Mouse (Mus musculus) heart, postnatal 36 days (tissue): ENCODE measurements at regions not wholly inside any gene's neighbourhood (a gene's known extent, or its start where the extent isn't known, plus 50 kb on each side); places are given as distances from the start of the nearest gene placed in this dataset.

Experiments used
- DNase-seq, 2 experiments: peaks; one replicate each; pipeline ENCODE4 v3.0.0; 2021 to 2022
- intact Hi-C: fragments of 180-260 bp; cut with DNase I; formaldehyde crosslinking; loops from one replicate; pipeline ENCODE4 v1.15.1; 2025

DNA sequence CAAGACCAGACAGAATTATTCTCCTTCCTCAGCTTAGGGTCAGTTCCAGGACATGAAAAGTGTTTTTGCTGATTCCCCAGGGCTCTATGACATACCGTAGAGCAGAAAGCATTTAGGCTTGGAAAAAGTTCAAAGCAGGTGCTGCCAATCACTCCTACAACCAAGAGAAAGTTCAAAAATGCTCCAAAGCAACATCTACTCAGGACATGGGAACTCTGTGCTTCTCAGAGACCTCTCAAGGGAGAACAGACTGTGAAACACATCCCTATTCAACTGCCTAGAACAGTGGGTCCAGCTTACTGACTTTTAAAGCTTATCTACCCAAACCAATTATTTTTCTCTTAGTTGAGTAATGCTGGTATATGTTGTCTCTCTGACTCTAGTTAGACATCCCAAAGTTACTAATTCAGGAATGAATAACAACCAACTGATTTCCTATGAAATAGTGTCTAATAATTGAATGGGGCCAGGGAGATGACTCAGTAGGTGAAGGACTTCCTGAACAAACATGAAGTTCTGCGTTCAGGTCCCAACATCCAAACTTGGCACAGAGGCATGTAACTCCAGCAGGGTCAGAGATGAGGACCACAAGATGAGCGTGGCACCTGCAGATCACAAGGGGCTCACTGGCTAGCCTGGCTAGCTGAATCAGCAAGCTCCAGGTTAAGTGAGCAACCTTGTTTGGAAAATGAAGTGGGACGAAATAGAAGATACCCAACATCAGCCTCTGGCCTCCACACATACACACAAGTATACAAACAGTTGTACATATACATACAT lies 228.7 kb upstream of the Hnrnpa3 start:
- DNase-seq = no peak
- intact Hi-C loops = no loop called here

DNA sequence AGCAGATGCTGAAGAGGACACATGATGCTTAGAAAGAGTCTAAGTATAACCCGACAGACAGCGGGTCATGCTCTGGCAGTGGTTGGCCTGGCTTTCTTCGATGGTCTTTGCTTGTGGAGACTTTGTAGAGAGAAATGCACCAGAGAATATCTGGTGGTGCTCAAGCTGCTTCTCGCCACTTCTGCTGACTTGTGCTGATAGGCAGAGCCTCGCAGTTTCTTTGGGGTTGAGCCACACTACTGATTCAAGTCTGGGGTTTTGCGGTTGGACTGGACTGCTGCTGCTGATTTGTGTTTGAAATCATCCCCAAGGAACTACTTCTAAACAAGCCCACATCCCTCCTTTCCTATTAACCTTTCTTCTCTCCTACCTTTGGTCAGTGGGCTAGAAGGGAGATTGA lies 227.1 kb upstream of the Hnrnpa3 start:
- DNase-seq = peak in 1 of 2 experiments; percentile 12
- intact Hi-C loops = no loop called here

DNA sequence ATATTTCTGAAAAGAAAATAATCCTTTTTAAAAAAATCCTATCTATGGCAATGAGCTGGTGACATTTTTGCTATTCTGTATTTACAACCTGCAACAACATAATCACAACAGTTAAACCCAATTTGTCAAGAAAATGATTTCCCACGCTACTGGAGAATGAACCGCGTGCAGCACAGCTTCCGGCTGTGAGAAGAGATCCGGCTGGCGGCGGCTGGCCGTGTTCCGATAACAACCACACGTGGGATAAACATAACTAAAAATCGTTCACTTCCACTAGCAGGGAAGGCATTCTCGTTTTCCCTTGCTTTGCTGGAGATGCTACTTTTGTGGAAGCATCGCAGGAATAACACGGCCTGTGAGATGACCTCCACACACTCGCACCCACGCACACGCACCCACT lies 224.5 kb upstream of the Hnrnpa3 start:
- intact Hi-C loops = no loop called here

DNA sequence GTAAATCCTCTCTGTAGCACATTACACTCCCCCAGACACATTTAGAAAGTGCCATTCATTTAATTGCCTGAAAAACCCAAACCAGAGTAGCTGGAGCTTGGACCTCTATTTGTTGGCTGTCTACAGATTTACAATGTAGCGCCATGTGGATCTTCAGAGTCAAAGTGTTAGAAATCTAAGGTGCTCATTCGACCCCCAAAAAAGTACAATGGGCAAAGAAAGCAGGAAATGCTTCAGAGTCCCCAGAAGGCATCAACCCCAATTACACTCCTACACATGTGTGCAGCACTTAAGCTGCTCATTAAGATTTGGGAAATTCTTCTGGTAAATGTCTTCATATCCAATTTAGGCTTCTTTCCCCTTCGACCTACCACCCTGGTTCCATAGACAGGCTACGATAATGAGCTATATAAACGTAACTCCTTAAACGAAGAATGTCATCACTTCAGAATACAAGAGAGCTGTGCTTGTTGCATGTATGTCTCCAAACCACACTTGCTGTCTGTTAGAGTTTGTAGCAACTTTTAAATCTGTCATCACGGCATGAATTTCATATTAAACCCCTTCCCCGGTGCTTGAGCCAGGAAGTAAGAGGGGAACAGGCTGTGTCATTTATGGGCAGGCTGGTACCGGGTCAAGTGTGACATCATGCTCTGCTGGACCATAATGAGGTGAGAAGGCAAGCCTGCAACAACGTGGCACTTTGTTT lies 219.4 kb upstream of the Hnrnpa3 start:
- intact Hi-C loops = no loop called here
- no peak for DNase-seq

More for the DNA sequence above, 224.5 kb upstream of the Hnrnpa3 start:
- DNase-seq = no peak

DNA sequence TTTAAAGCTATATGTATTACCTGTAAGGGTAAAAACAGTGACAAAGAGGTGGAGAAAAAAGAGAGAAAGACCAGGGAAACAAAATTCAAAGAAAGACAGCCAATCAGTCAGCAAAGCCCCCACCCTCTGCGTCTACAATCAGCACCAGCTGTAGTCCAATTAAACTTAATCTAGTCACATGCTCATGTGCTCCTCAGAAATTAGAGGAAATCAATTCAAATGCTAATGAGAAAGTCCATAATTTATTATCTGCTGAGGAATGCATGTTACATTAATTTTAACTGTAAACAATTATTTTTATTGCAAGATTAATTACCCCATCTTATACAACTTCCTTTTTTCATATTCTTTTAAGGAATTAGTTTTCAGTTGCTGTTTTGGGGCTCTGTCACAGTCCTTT lies 216.4 kb upstream of the Hnrnpa3 start:
- intact Hi-C loops = no loop called here
- no peak for DNase-seq

DNA sequence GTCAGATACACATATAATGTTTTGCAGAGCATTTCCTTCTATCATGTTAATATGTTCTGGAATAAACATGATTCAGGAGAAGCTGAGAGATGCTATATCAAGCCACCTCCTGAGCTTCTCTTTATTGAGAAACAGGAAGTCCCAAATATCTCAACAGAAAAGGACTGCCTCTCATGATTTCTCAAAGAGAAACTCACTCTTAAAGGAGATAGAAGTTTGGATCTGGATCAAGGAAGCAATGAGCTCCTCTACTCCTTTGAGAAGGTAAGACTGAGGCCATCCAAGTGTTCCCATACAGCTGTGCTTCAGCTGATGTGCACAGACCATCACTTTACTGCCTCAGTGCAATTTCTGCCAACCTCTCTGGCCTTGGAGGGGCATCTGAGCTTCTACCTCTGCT lies 213.9 kb upstream of the Hnrnpa3 start:
- intact Hi-C loops = no loop called here
- no peak for DNase-seq

DNA sequence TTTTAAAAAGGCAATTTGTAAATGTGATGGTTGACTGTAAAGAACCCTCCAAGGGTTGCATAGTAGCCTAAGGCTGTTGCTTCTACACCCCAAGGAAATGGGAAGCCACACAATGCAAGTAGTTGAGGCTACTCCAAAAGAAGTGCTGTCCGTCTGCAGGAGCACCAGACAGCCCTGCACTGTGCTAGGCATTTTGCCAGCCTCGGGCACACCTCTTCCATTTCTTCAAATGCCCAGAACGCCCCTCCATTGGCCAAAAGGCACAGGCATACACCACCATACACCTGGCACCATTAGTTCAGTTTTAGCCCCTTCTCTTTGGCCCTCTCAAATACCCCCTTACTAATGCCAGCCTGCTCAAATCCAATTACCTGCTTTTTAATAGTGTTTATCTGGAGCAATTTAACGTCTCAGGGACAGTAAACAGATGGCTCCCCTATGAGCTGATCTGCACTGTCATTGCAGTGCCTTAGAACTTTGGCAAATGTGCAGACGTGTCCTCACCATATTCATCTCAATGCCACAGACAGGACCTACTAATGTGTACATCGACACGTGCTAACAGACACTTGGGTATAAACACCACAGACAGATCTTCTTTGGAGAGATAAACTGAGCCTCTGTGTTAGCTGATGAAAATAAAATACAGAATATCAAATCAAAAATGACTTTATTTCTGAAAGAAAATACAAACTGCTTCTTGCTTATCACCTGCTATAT lies 211.9 kb upstream of the Hnrnpa3 start:
- intact Hi-C loops = no loop called here
- no peak for DNase-seq

DNA sequence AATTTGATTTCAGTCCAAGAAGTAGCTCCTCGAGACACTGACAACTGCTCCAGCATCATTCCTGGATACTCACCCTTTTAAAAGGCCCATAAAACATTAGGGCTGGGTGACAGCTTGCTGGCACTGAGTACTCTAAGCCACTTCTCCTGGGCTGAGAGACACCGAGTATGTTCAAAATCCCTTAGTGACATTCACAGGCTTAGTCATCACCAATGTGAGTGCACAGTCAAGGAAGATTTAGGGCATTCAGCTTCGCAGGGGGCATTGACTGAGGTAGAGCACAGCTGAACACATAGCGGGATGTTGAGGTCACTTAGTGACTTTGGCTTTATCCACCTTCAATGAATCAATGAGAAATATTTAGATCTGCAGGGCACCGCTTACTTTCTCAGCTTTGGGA lies 210.8 kb upstream of the Hnrnpa3 start:
- no peak for DNase-seq
- intact Hi-C loops = no loop called here

DNA sequence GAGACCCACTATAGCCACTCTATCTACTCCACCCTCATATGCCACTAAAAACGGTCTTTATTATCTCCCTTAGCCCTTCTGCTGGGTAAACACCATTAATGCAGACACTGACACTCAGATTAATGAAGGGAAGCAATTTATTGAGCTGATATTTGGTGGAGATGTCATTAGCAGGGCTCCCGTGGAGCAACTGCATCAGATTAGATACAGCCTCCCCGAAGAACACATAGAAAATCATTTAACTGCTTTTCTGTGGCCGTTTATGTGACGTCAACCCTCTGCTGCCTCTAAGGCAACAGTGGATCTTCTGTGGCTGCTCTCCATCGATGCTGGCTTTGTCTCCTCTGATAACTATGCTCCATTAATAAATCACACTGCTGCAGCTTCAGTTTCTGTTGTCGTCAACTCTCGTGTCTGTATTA lies 207.2 kb upstream of the Hnrnpa3 start:
- DNase-seq = no peak
- intact Hi-C loops = no loop called here

DNA sequence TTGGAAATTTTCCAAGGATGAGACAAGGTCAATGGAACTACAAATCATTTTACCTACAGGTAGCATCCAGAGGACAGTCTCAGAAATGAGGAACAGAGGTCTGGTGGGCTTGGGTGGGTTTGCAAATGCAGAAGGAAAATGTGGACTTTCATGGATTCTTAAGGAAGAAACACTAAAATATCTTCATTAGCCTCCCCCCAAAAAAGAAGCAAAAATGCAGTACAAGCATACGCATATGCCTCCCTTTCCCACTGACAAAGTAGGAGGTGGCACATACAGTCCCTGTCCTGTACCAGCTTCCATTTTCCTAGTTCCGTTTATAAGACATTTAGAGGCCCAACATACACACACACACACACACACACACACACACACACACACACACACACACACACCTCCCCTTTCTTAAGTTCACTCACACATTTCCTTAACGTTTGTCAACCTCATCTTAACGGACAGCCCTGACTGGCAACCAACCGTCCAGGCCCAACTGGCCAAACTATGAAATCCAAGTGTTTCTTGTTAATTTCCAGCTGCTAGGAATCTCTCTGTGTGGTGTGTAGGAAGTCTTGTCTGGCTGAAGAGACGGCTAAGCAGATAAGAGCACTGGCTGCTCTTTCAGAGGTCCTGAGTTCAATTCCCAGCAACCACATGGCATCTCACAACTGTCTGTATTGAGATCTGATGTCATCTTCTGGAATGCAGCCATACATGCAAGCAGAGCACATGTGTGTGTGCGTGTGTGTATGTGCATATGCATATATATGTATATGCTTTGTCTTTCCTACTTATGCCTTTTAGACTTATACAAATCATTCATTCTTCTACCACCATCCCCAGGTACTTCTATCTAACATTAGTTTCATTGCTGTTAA lies 206.6 kb upstream of the Hnrnpa3 start:
- intact Hi-C loops = no loop called here
- DNase-seq = no peak

DNA sequence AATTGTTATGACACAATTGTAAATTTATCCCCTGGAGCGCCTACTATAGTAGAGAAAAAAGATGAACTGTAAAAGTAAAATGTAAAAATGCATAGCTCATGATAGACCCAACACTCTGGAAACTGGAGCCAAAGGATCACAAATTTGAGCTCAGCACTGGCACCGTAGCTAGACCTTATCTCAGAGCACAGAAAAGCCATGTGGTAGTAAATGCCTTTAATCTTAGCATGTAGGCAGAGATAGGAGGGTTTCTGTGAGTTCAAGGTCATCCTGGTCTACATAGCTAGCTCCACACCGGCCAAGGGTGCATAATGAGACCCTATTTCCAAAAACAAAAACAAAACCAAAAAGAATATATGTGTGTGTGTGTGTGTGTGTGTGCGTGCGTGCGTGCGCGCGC lies 203.6 kb upstream of the Hnrnpa3 start:
- DNase-seq = no peak
- intact Hi-C loops = no loop called here

DNA sequence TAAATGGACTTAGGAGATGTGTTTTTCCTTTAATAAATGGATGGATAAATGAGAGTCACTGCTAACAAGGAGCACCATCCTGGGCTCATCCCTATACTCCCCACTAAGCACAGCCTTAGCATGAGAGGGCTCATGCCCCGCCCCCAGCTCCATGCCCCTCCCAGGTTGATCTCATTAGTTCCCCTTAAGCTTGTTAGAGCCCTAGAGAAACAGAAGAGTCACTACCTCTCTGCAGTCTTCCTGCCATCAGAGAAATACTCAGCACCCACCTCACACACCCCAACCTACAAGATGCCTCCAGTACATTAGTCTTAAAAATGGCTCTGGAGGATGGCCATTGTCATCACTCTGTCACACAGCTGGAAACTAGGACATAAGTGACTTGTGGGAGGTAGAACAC lies 202.8 kb upstream of the Hnrnpa3 start:
- intact Hi-C loops = no loop called here
- no peak for DNase-seq

DNA sequence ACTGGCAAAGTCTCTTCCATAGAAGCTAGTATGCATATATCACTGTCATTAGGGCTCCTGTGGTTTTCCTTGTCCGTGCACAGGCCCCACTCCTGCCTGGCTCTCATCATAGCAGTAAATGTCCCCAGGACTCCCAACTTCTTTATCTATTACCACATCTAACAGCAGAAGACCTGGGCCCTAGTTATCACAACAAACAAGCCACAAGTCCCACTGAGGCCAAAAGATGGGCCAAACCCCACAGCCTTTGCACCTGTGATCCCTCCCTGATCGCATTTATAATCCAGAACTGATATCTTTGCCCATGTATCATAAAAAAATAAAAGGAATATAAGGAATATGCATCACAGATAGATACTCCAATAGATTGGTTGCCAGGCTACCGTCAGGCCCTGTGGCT lies 201.6 kb upstream of the Hnrnpa3 start:
- intact Hi-C loops = no loop called here
- DNase-seq = no peak

DNA sequence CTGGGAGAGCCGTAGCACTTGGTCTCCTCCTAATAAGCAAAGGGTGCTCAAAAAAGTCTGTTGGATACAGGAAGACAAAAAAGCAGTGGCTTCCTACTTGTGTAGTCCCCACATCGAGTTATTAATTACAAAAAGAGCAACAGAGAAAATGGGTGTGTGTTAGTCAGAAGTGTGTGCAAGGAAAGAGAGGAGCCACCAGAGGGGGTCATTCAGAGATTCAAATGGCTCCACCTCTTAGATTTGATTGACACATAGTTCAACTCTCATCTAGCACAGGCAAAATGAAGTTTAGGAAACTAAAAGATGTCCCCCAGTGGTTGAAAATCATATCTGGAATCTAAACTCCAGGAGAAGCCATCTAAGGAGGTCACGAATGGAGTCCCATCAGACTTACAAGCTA lies 200.2 kb upstream of the Hnrnpa3 start:
- DNase-seq = no peak
- intact Hi-C loops = no loop called here

DNA sequence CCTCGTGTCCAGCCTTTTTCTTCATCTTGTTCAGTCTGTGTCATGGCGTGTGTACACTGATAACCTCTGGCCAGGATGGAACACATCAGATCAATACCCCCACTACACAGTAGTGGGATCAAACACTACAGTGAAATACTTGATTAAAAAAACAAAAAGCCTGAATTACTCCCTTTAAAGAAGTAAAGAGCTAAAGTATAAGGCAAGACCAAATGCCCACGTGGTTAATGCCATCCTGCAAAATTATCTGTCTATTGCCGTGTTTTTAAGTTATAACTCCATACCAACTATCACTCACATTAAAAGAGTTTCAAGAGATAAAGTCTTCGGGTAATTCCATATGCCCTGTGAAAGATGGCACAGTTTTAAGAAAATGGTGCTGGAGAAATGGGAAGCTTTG lies 198.6 kb upstream of the Hnrnpa3 start:
- intact Hi-C loops = no loop called here
- DNase-seq = no peak

DNA sequence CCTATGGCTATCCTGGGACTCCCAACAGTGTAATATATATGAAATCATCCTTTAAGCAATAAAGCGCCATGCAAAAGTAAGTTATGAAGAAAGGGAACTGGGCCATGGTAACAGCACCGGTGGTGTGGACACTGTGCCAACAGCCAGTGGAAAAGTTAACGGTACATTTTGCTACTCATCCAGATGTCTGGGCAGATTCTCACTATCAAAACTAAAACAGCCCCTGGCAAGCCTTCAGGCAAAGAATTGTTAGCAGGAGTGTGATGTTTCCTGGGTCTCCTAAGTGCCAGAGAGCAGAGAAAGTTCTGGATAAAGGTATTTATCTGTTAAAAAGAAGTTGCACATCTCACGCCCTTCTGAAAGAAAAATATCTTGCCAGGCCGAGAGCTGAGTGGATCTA lies 198.0 kb upstream of the Hnrnpa3 start:
- intact Hi-C loops = no loop called here
- DNase-seq = no peak

DNA sequence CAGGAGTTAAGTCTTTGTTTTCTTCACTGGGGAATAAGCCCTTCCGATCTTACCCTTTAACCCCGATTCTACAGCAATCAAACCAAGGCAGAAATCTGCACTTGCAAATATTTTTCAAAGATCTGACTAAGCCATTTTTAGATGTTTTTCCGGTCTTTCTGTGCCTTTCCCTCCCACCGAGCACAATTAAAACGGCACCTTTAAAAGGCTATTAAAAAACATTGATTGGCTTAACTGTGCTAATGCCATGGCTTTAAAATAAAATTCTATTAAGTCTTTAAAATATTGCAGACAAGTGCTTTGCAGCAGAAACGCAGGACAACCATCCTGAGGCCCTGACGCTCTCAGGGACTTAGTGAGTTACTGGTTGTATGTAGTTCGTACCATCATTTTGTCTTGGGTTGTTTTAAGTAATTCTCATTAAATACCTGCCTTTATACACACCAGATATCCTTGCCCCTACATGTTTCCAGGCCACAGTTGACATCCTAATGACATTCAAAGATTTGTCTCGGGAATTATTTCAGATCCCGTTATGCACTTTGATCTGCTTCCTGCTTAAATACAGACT lies 197.6 kb upstream of the Hnrnpa3 start:
- intact Hi-C loops = no loop called here
- no peak for DNase-seq

DNA sequence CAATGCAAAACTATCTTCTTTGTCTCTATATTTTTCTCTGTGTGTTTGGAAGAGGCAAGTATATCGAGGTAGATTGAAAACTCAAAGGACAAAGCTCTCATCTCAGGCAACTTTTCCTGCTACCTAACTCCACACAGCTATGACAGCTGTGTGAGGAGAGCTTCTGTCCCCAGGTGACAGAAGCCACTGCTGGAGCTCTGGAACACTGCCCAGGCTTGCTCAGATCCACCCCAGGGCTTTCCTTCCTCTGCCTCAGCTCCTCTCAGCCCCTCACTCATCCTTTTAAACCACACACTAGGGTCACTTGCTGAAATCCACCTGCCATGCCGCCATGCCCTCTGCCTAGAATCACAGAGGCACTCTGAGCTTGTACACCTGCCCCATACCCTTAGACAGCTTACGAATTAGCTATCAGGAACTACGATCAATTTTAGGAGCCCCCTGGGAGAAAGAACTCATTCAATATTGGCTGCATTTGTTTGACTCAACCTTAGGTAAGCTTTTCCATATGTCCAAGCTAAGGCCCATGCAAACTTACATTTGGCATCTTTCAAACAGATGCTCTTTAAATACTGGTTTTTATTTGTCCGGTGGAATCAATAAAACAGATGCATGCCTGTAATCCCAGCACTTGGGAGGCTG lies 196.9 kb upstream of the Hnrnpa3 start:
- no peak for DNase-seq
- intact Hi-C loops = no loop called here

DNA sequence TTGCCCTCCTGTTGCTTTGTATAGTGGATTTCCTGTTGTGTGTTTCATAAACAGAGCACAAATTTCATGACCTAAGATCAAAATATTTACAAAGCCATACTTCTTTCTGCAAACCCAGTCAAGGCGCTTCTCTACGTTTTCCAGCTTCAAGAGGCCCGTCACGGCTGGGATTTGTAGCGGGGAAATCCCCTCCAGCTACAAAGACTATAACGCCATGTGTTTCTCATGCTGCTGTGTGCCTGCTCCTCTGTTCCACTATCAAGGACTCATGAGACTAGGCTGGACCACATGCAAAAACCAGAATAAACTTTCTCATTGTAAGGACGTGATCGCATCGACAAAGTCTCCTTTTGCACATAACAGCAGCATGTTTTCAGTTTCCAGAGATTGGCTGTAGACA lies 196.0 kb upstream of the Hnrnpa3 start:
- intact Hi-C loops = no loop called here
- no peak for DNase-seq

DNA sequence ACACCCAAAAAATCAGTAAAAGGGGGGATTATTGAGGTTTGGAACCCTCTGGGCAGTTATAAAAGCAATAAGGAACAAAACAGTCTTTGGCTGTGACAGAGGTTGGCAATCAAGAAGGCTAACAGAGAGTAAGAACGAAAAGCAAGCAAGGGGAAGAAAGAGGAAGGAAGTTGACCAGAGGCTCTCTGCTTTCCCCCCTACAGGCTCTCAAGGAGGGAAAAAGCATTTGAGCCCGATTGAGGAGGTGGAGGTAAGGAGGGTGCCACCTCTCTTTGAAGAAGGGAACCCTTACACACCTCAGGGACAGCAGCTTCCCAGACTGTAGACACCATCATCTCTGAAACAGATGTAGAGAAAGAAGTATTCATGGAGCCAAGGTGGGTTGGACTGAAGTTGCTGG lies 194.6 kb upstream of the Hnrnpa3 start:
- no peak for DNase-seq
- intact Hi-C loops = no loop called here
